Mouse (Mus musculus) limb, embryonic 12.5 days (tissue): ENCODE data around the gene Vmn2r37. TPM values are rescaled to one million over a fixed set of nuclear protein-coding genes. Genes with fewer than 3 reads are reported as not detected.
"Not testable (repeated sequence)": the region's sequence is repeated elsewhere in the genome, so short reads cannot be mapped to it uniquely, and the experiment has no call there.

Experiments used
- ATAC-seq: fragments of 200-750 bp; cut with Nextera tagmentation; 2 replicates; pipeline ENCODE4 v1.8.0; 2017; ENCODE audit warnings: low read depth, moderate TSS enrichment; ENCODE audit not compliant: insufficient number of reproducible peaks, insufficient read depth, low FRiP score, low TSS enrichment
- H3K27ac ChIP-seq: fragments of 300-500 bp; sonication (generic); 2 replicates; pipeline ENCODE4 v1.5.1; 2016; ENCODE audit warnings: mild to moderate bottlenecking, moderate library complexity
- H3K27me3 ChIP-seq: fragments of 300-500 bp; sonication (generic); 2 replicates; pipeline ENCODE4 v1.6.1; 2016; ENCODE audit warnings: mild to moderate bottlenecking, moderate library complexity
- H3K36me3 ChIP-seq: fragments of 300-500 bp; sonication (generic); 2 replicates; pipeline ENCODE4 v1.6.1; 2016; ENCODE audit warnings: mild to moderate bottlenecking, moderate library complexity
- H3K4me1 ChIP-seq: fragments of 300-500 bp; sonication (generic); replicated peaks from 2 replicates; pipeline ENCODE4 v1.6.1; 2016
- H3K4me2 ChIP-seq: fragments of 300-500 bp; sonication (generic); 2 replicates; pipeline ENCODE4 v1.6.1; 2016; ENCODE audit warnings: mild to moderate bottlenecking, moderate library complexity
- H3K4me3 ChIP-seq: fragments of 300-500 bp; sonication (generic); replicated peaks from 2 replicates; pipeline ENCODE4 v1.5.1; 2016; ENCODE audit warnings: mild to moderate bottlenecking
- H3K9ac ChIP-seq: fragments of 300-500 bp; sonication (generic); replicated peaks from 2 replicates; pipeline ENCODE4 v1.6.1; 2016; ENCODE audit warnings: mild to moderate bottlenecking, moderate library complexity
- H3K9me3 ChIP-seq: fragments of 300-500 bp; sonication (generic); 2 replicates; pipeline ENCODE4 v1.6.1; 2016; ENCODE audit warnings: mild to moderate bottlenecking, moderate library complexity
- WGBS: fragments of 180-500 bp; shearing (Covaris S2); methylation state at CpG from one replicate; pipeline ENCODE4 v1.1.7; 2016; 5-methylcytosine and 5-hydroxymethylcytosine counted together
- polyA plus RNA-seq: library from polyadenylated mRNA; unstranded; fragments of >200 nt; fragmentation: Nextera tagmentation; extraction: Ambion mirVana; gene quantifications from 2 replicates; pipeline ENCODE4 v1.2.1, GENCODE M21; 2016

Gene Vmn2r37
- polyA plus RNA-seq = not detected in 2 replicates

DNA sequence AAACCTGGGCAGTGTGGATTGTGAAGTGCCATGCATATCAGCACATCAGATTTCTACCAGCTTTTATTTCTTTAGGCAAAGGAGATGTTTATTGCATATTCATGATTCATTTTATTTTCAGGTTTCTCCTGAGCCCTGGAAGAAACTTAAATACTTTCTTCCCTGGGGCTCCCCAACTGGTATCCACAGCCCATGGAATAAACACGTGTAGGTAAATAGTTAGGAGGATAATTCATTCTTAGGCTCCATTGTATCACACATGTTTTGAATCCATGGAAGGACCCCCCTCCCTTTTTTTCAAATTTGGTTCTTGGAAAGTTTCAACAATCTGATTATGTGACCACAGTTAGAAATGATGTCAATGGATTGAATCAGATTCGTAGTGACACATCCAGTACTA is at the start of gene Vmn2r37:
TSS of gene Vmn2r37 (minus strand) at position 101 of the 400 bp plus-strand sequence.
- H3K4me3 ChIP-seq, H3K4me2 ChIP-seq, H3K36me3 ChIP-seq, H3K9me3 ChIP-seq, H3K9ac ChIP-seq, H3K27ac ChIP-seq, H3K27me3 ChIP-seq, ATAC-seq, H3K4me1 ChIP-seq: not testable (repeated sequence)
- 69% methylated on average over 2 of the region's 2 CpGs for WGBS

Other genes starting within 250 kb of the Vmn2r37 start
- gene Vmn2r39, start 192.9 kb downstream of the Vmn2r37 start, polyA plus RNA-seq = not detected in 2 replicates
- not detected in 2 replicates for gene Vmn2r38, start 125.8 kb downstream of the Vmn2r37 start, polyA plus RNA-seq